Mouse (Mus musculus): ENCODE results near the gene Tedc2. TPM values are rescaled to one million over a fixed set of nuclear protein-coding genes. Genes with fewer than 3 reads are reported as not detected.

Gene Tedc2
- total RNA-seq, 2 experiments from 2014 or later: 6.6 to 13.5 TPM

- no peak for ATAC-seq (ENCODE audit: poor library complexity, severe bottlenecking)
Observed at GRCm38 (mm10) chr17:24213186-24213585, 7.5 kb downstream of the Tedc2 start.

- ATAC-seq (ENCODE audit: poor library complexity, severe bottlenecking): no peak
Observed at GRCm38 (mm10) chr17:24212441-24213018, 8.1 kb downstream of the Tedc2 start.

GRCm38 (mm10) chr17:24211631-24212440, 8.8 kb downstream of the Tedc2 start:
- ATAC-seq (ENCODE audit: poor library complexity, severe bottlenecking): peak; percentile 38; the same call in 1 of the 2 replicates

GRCm38 (mm10) chr17:24210591-24210990, 10.1 kb downstream of the Tedc2 start:
- ATAC-seq (ENCODE audit: poor library complexity, severe bottlenecking): no peak

GRCm38 (mm10) chr17:24209916-24210240, 10.8 kb downstream of the Tedc2 start:
- ATAC-seq (ENCODE audit: poor library complexity, severe bottlenecking): no peak

- ATAC-seq (ENCODE audit: poor library complexity, severe bottlenecking): no peak
Observed at GRCm38 (mm10) chr17:24209043-24209915, 11.4 kb downstream of the Tedc2 start, which contains the start of gene Ntn3. Ntn3 (minus strand) TSS chr17:24209531.

- ATAC-seq (ENCODE audit: poor library complexity, severe bottlenecking): peak; percentile 22; the same call in 1 of the 2 replicates
Observed at GRCm38 (mm10) chr17:24208641-24209042, 12.0 kb downstream of the Tedc2 start.

- no peak for ATAC-seq (ENCODE audit: poor library complexity, severe bottlenecking)
Observed at GRCm38 (mm10) chr17:24207768-24208640, 12.6 kb downstream of the Tedc2 start.

GRCm38 (mm10) chr17:24206451-24207351, 13.9 kb downstream of the Tedc2 start:
- ATAC-seq (ENCODE audit: poor library complexity, severe bottlenecking): peak; percentile 49

- ATAC-seq (ENCODE audit: poor library complexity, severe bottlenecking): peak; percentile 17
Observed at GRCm38 (mm10) chr17:24205908-24206361, 14.7 kb downstream of the Tedc2 start.

GRCm38 (mm10) chr17:24205284-24205888, 15.3 kb downstream of the Tedc2 start, which contains the start of gene Tbc1d24:
Tbc1d24 (minus strand) TSS chr17:24205562.
- peak; percentile 57 for ATAC-seq (ENCODE audit: poor library complexity, severe bottlenecking)

GRCm38 (mm10) chr17:24204846-24205245, 15.8 kb downstream of the Tedc2 start:
- ATAC-seq (ENCODE audit: poor library complexity, severe bottlenecking): no peak

GRCm38 (mm10) chr17:24203611-24204534, 16.8 kb downstream of the Tedc2 start:
- no peak for ATAC-seq (ENCODE audit: poor library complexity, severe bottlenecking)

GRCm38 (mm10) chr17:24203068-24203467, 17.6 kb downstream of the Tedc2 start:
- no peak for ATAC-seq (ENCODE audit: poor library complexity, severe bottlenecking)

GRCm38 (mm10) chr17:24201092-24201491, 19.6 kb downstream of the Tedc2 start:
- ATAC-seq (ENCODE audit: poor library complexity, severe bottlenecking): no peak

- no peak for ATAC-seq (ENCODE audit: poor library complexity, severe bottlenecking)
Observed at GRCm38 (mm10) chr17:24199741-24200140, 20.9 kb downstream of the Tedc2 start.

- no peak for ATAC-seq (ENCODE audit: poor library complexity, severe bottlenecking)
Observed at GRCm38 (mm10) chr17:24199252-24199651, 21.4 kb downstream of the Tedc2 start.

Measured in megakaryocyte, adult 5-6 weeks (primary cell).